Mouse (Mus musculus) kidney, postnatal 14 days (tissue): ENCODE measurements around the gene Fnip2.
A peak's percentile ranks its signal among the peaks of the same experiment; 100 is the strongest.
"Not testable (repeated sequence)": the region's sequence is repeated elsewhere in the genome, so short reads cannot be mapped to it uniquely, and the experiment has no call there.

Experiments
- DNase-seq: peaks from one replicate; pipeline ENCODE4 v3.0.0; 2022; ENCODE audit warnings: mixed read lengths

Fnip2 gene

DNA sequence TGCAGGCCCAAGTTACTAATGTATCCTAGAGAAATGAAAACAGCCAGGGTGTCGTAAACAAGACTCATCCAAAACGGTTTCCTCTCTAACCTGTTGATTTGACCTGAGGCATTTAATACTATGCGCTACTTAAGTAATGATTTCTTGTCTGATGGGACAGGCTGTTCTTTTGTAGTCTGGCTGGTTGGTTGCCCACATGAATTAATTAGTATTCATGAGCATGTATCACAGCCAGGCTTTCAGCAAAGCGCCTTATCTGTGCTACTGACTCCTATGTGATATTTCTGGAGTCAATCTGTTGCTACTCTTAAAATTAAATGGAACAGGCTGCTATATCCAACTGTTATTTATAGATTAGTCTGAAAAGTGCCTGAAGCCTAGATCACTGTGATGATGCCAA is 92.7 kb downstream of the Fnip2 start:
- DNase-seq: no peak

DNA sequence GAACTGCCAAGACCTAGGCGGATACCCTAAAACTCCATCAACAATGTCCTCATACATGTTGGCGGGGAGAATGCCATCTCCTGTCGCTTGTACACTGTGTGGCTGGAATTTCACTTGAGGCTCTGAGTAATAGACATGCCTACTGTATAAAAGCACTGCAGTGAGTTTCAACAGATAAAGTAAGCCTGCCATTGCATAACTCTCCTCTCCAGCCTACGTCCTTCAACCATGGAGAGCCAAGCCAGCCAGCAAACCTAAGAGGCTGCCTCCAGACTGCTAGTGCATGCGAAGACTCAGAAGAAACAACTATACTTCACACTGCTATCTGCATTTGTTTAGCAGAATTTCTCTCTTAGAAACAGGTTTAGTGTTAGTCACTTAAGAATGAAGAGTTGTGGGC is 95.2 kb downstream of the Fnip2 start:
- no peak for DNase-seq

DNA sequence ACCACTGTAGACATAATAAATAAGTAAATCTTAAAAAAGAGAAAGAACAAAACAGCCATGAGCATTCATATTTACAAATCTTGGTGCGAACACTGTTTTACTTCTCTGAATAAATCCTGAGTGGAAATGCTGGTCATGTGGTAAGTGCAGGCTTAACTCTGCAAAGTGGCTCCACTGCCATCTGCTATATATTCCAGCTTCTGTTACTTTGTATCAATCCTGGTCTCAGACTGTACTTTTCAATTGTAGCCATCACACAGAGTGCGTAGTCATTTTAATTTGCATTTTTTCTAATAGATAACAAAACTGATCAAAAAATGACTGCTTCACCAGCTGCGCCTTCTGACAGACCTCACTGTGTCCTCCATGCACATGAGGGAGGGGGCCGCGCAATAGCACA is 98.2 kb downstream of the Fnip2 start:
- no peak for DNase-seq

DNA sequence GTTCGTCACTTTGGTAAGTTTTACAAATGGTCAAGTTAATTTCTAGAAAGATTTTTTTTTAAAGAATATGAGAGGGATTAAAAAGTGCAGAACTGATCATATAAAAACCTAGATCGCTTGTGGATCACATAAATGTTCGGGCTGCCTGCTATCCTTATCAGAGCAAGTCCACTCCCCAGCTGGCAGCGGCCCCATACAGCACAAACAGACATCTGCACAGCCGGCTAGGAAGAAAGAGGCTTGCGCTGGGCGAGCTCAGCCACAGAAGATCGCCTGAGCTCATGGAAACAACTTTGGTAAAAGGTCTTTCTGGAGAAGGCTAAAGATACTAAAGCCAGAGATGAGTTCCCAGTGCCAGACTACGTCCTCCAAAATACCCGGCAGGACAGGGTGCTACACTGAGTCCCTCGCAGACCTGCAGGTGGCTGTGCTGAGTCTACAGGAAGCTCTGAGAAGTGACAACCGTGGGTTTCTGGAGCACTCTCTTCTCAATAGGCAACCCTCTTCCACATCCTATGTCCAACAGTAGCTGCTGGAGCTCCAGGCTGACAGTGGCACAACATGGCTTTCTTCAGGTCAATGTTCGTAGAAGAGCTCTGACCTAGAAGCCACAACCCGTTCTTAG is 108.8 kb downstream of the Fnip2 start:
- DNase-seq: no peak

DNA sequence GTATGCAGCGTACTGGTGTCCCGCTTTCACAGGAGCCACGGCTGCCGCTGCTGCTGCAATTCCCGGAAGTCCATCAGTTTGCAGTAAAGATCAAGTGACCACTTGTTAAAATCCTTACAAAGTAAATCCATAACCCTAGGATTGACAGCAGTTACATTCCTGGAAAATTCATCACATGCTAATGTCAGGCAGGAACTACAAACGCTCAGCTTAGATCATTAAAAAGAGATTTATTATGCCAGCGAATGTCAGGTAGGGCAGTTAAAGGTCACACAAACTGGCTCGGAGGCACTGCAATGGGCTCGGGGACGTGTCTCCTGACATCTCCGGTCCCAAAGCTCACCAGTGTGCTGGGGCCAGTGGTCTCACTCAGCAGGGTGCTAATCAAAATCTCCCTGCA is 111.8 kb downstream of the Fnip2 start:
- DNase-seq: no peak

DNA sequence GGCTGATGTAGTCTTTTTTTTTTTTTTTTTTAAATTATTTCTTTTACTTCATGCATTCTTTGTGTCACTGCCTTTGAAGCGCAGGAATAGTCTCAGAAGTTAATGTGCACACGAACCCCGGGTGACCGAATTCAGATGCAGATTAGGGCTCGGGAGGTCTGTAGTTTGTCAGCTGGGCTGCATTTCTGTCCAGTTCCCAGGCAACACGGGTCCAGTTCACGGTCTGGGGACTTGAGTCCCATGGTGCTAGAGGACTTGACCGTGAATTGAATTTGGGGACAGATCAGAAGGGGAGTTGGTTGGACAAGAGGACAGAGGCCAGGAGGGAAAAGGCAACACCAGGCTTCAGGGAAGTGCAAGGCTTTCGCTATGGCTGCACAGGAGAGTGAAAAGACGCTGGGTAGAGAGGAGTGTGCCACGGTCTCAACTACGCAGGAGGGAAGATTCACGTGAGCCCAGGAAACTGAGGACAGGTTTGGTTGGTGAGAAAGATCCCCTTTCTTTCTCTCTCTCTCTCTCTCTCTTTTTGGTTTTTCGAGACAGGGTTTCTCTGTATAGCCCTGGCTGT is 114.8 kb downstream of the Fnip2 start:
- no peak for DNase-seq

DNA sequence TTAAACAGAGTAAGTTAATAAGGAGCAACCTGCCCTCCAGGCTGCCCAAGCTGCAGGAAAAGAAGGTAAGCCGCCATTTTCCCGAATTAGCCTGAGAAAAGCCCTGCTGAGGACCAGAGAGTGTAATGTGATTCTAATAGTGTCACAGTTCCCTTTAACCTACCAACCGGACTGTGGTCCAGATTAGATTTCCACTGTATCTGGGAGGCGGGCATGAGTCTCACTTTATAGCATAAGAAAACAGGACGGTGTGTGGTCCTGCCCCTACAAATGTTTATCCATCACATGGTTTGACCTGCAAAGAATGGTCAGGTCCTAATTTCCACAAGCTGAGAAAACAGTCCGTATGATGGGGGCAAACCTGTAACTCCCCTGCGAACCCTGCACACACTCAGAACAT is 118.2 kb downstream of the Fnip2 start:
- DNase-seq: no peak

DNA sequence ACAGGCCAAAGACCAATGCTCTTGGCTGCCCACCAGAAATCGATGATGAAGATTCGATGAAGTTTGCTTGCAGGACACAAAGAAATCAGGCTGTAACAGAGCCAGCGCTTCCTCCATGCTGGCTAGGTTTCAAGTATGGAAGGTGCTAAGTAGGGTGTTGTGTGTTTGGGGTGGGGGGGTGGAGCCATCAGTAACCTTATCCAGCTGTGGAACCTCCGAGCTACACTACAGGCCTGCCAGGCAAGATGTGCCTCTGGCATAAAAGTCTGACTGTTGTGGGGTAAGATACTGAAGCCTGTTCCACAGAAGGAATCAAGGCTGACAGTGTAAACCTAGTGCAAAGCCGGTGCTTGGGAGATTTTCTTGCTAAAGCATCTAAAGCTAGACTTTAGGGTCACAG is 119.2 kb downstream of the Fnip2 start:
- DNase-seq: no peak

DNA sequence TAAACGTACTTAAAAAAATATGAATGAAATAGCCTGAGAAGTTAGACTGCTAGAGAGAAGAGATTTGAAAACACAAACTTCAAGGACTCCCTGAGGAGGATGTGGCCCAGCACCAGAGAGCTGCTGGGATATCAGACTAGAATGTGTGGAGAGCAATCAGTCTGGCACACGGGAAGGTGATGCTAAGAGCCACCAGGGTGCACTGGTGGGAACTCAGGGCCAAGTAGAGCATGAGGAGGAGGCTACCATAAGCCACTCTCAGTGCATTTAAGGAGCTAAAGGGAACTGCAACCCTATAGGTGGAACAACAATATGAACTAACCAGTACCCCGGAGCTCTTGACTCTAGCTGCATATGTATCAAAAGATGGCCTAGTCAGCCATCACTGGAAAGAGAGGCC is 120.9 kb downstream of the Fnip2 start:
- DNase-seq: not testable (repeated sequence)

DNA sequence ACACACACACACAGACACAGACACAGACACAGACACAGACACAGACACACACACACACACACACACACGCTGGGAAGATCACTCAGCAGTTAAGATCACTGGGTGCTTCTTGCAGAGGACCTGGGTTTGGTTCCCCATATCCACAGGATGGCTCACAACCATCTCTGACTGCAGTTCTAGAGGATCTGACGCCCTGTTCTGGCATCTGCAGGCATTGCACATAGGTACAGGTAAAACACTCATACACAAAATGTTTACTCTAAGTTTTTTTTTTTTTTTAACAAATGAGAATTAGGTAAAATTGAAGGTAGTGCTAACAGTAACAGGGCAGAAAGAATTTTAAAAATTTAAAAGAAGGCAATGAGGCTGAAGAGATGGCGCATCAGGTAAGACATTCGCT is 121.5 kb downstream of the Fnip2 start:
- no peak for DNase-seq

DNA sequence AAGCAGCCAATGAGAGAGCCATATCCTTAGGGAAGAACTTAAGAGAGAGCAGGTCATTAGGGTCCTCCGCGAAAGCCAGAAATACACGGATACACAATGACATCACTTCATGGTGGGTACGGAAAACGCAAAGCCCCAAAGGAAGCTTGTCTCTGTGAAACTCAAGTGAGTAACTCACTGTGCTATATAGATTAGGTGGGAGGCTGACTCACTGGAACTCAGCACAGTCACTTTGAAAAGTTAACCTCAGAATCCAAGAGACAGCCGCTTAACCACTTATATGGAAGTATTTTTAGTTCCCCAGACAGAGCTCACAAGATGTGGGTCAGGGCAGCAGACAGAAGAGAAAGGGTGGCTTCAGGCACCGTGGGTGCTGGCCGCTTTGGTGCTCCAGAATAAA is 122.6 kb downstream of the Fnip2 start:
- no peak for DNase-seq

DNA sequence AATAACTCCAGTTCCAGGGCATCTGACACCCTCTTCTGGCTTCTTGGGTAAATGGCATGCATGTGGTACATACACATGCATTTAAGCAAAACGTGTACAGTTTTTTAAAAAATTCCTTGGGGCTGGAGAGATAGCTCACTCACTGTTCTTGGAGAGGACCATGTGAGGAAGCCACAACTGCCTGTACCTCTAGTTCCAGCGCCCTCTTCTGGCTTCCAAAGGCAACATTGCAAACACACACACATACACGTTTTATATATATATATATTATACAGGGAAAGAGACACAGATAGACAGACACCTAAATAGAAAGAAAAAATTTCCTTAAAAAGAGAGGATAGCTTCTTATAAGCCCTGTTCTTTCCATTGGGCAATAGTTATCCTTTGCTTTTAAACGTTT is 123.7 kb downstream of the Fnip2 start:
- DNase-seq: no peak

DNA sequence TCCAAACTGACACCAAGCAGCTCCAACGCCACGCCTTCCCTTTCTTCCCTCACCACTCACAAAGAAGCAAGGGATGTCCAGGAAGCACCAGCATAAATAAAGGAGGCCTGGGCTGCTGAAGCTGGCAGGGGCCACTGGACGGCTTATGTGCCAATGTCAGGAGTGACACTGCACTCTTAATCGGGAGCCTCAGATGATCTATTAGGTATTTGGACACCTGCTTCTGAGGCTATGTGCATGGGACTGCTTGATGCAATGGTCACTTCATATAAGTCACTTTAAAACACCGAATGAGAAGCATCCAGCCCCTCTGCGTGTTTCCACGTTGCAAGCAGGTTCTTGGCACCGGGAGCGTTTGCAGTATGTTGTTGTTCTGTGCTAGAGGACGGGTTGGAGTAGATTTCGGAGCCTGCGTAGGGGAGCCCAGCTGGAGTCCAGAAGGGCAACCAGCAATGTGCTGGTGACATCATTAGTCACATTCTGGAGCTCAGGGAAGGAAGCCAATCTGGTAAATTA is 126.6 kb downstream of the Fnip2 start:
- DNase-seq: peak; percentile 40

DNA sequence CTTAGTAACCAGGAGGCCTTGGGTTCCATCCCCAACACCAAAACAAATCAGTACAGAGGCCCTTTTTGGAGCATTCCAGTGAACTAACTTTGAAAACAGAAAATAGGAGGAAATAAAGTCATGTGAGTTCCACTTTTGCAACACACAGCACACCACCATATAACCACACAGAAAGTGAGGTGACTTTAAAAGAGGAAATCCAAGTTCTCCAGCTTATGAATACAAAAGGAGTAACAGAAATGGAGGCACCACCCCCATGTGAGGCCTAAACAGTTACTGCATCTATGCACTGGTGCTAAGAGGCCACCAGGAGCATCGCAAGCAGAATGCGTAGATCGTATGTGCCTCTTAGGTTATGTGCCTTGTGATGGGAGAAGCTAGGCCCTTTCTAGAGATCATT is 129.3 kb downstream of the Fnip2 start:
- DNase-seq: no peak

DNA sequence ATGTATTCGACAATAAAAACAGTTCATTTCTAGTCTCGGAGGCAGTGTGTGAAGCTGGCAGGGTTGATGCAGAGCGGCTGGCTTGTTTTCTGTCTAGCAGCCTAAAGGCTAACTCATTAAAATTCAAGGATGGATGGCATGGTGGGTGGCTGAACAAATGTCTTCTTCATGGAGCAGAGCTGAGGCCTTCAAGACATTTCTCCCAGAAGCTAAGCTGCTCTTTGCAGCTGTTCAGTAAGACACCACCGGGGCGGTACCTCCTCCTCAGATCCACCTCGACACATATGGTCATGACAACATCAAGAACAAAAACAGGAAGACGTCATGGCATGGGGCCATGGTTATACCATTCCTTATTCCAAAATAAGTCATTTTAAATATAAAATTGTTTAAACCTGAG is 131.4 kb downstream of the Fnip2 start:
- no peak for DNase-seq

DNA sequence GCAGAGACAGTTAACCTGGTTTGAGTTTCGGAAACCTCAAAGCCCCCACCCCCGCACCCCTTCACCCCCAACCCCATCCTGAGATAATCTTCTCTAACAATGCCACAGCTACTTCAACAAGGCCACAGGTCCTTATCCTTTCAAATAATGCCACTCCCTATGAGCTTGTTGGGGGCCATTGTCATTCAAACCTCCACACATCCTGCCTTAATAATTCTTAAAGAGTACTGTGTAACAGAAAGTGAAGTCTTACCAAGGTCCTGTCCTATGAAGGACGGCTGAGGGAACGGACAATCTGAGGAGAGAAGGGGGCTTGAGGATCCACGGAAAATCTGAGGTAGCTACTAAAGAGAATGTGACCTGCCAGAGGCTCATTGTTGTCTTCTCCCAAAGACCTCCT is 132.6 kb downstream of the Fnip2 start:
- DNase-seq: no peak

DNA sequence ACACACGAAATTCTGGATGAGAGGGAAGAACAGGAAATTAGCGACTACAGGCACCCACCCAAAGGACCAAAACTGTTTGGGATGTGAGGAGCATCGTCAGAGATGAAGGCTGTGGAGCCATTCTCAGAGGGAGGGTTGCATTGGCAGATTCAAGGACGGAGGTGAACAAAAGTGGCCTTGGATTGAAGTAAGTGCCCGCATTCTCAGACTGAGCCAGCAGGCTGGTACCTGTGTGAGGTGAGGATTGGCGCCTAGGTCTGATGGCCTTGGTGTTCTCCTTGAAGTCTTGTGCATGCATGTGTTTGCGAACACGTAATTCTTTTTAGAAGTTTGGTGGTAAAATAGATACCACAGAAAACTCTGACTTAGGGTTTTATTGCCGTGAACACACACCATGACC is 133.2 kb downstream of the Fnip2 start:
- no peak for DNase-seq

DNA sequence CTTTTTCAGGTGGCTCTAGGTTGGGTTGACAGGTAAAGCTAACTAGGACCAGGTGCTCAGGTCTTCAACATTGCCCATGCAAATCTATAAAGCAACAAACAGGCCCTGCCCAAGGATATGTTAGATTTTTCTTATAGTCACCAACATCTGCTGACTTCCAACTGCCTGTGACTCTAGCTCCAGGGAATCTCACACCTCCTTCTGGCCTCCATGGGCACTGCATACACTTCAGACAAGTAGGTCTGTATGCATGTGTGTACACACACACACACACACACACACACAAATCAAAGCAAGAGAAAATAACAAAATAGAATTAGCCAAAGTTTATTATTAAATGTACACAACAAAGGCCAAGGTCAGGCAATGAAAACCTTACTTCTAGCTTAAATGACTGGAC is 134.0 kb downstream of the Fnip2 start:
- DNase-seq: peak; percentile 26

DNA sequence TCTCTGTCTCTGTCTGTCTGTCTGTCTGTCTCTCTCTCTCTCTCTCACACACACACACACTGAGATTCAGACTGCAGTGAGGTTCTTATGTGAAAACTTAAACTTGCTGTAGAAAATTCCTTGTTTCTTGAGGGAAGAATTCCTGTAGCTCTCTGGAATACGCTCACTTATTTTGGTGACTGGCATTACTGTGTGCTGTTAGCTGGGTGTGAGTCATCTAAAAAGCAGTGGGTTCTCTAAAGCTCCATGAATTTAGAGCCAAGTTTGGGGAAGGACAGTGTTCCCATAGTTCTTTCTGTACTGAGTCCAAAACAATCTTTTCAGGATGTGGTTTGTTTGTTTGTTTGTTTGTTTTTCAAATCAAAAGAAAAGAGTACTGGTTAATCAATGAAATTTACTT is 142.2 kb downstream of the Fnip2 start:
- no peak for DNase-seq

DNA sequence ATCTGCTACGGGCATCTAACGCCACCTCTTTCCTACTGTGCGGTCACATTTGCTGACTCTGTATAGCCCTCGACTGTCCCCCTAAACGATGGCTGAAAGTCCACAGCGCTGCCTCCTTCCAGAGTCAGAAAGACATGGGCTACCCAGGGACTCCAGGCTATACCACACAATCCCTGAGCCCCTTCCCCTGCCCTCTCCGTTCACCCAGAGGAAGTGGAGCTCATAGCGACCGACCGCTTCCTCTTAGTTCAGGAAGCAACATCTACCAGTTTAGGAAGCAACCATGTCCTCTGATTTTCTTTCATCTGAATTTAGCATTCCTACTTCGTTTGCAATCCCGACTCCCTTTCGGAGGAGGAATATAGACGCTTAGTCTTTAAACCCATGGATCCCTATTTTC is 148.7 kb downstream of the Fnip2 start:
- DNase-seq: no peak

DNA sequence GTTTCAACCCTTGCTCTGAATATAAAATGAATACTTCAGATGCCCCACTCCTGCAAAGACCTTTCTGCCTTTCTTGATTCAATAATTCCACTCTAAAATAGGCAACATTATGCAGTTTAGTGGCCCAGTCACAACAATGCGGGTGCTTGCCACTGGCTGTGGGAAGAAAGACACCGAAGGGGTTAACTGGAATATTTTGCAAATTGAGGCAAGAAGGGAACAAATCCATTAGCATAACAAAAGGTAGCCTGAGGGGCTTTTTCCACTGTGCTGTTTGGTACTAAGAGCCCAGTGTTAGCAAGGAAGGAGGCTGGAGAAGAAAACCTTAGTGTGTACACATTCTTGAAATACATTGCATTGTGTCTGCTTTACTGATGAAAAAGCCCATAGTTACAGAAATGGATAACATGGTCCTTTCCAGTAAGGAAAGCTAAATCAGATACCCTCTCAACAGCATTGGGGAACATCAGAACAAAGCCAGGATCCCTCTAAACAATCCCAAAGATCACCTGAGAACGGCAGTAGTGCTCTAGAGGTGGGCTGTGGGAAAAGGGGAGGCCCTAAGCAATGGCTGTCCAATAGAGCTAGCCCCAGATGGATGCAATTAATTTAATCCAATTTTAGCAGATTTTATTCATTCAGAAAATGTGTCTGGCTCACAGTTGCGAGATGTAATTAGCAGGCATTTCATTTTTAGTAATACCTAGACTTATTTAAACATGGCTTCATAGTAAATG is 150.5 kb downstream of the Fnip2 start:
- no peak for DNase-seq

DNA sequence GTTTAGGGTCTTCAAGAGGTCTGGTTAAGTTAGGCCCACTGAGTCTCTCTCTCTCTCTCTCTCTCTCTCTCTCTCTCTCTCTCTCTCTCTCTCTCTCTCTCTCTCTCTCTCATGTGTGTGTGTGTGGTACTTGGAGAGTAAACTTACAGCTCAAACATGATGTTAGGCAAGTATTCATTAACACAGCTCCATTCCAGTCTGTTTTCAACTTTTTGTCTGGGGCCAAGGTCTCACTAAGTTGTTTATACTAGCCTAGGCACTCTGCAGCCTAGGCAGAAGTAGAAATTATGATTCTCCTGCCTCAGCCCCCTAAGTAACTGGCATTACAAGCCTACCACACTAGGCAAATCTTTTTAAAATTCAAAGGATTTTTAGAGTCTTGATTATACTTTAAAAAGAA is 151.7 kb downstream of the Fnip2 start:
- DNase-seq: no peak

DNA sequence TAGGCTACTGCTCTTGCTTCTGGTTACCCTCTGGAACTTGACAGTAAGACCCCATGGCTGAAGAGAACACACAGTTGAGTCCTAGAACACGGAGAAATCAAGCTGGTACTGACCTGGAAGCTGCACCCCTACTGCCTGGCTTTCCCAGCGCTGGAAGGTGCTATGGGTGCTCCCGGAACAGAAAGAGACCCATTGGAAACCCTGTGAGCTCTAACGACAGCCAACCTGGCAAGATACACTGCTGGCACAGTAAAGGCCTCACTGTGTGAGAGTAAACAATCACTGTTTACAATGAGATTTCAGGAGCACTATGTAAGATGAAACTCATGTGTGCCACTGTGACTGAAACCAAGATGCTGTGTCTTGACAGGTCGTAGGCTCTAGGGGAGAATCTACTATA is 152.5 kb downstream of the Fnip2 start:
- DNase-seq: no peak

DNA sequence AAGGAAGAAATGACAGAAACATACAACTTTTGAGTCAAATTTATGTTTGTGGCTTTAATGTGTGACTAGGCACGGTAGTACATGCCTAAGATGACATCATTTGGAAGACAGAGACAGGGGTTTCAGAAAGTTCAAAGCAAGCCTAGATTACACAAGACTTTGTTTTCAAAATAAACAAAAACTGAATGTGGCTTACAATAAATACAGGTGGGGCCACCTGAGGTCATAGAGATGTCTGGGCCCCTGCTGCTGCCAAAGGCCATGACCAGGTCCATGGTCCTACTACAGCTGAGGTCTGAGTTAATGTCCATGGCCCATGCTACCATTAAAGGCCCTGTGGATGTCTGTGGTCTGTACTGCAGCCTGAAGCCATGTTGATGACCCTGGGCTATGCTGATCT is 154.1 kb downstream of the Fnip2 start:
- no peak for DNase-seq

DNA sequence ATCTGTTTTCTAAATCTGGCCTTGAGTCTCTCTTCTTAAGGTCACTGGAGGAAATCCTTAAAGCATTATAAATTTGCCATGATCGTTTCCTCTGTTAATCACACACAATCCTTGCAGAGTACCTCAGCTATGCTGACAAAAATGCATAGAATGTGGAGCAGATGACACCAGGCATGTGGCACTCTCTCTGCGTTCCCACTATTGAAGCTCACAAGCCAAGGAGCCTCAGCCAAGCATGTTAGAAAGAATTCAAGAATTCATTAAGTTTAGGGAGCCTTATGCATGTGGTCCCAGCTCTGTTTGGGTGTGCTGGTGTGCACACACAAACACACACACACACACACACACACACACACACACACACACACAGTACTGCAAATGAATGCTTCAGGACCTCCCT is 155.9 kb downstream of the Fnip2 start:
- no peak for DNase-seq
